Mouse (Mus musculus): ENCODE measurements around the gene Trdn.

The Trdn gene

GRCm38 (mm10) chr10:33370534-33370933 is 290.2 kb downstream of the Trdn start:
- no peak for DNase-seq (ENCODE audit: low spot score)

DNA sequence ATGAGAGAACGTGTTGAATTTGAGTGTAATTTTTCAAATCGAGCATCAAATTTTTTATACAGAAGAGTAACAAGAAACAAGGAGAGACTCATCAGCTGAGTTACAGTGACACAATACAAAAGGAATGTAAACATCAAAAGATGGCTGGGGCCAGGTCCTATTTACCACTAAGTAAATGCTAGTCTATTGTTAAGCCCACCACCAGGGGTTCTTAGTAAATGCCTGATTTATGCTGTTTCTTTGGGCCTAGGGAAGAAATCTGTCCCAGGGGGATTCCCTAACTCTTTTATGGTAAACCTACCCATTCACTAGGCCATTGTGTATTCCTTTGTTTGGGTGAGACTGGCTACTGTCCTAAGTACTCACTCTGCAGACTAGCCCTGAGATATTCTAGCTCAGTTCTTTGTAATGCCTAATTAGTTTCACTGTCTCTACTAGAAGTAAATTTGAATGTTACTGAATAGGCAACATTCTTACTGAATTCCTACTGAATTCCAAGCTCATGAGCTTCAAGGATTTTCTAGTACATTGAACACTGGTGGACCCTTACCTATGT is 295.2 kb downstream of the Trdn start:
- DNase-seq (ENCODE audit: low spot score) = no peak
